Mouse (Mus musculus): ENCODE results near the gene H2-Eb2. TPM values are rescaled to one million over a fixed set of nuclear protein-coding genes. Genes with fewer than 3 reads are reported as not detected.

H2-Eb2 gene
- polyA plus RNA-seq (2012; rRNA removed): 0.16 and 0.19 TPM in 2 replicates

GRCm38 (mm10) chr17:34325436-34325835 lies at the start of gene H2-Eb2:
Gene H2-Eb2 (plus strand): TSS chr17:34325665.

GRCm38 (mm10) chr17:34287648-34288047 lies 37.8 kb upstream of the H2-Eb2 start, which contains the start of gene H2-Aa:
Gene H2-Aa (minus strand): TSS chr17:34287823.

GRCm38 (mm10) chr17:34305380-34306030 lies 20.0 kb upstream of the H2-Eb2 start, which contains the start of gene H2-Eb1:
Gene H2-Eb1 (plus strand): TSS chr17:34305867.

GRCm38 (mm10) chr17:34354539-34354938 lies 29.1 kb downstream of the H2-Eb2 start, which contains the start of gene Btnl2:
Gene Btnl2 (plus strand): TSS chr17:34354822.

GRCm38 (mm10) chr17:34376847-34377246 lies 51.4 kb downstream of the H2-Eb2 start, which contains the start of gene Btnl1:
Gene Btnl1 (plus strand): TSS chr17:34377132.

Other genes starting within 250 kb of the H2-Eb2 start
- gene H2-Oa, start 233.3 kb upstream of the H2-Eb2 start, polyA plus RNA-seq (2012; rRNA removed): 0.15 and 0.29 TPM in 2 replicates
- gene H2-DMa, start 206.1 kb upstream of the H2-Eb2 start, polyA plus RNA-seq (2012; rRNA removed): 10.2 and 10.5 TPM in 2 replicates
- gene Brd2, start 203.0 kb upstream of the H2-Eb2 start, polyA plus RNA-seq (2012; rRNA removed): 206 and 231 TPM in 2 replicates
- gene H2-DMb2, start 182.4 kb upstream of the H2-Eb2 start, polyA plus RNA-seq (2012; rRNA removed): 0.15 and 0.29 TPM in 2 replicates
- gene H2-DMb1, start 172.6 kb upstream of the H2-Eb2 start, polyA plus RNA-seq (2012; rRNA removed): 1.0 and 1.9 TPM in 2 replicates
- 2.8 and 4.5 TPM in 2 replicates for gene Tap1, start 138.1 kb upstream of the H2-Eb2 start, polyA plus RNA-seq (2012; rRNA removed)
- gene Psmb9, start 137.9 kb upstream of the H2-Eb2 start, polyA plus RNA-seq (2012; rRNA removed): 1.8 and 2.6 TPM in 2 replicates
- 5.1 and 6.8 TPM in 2 replicates for gene Psmb8, start 127.9 kb upstream of the H2-Eb2 start, polyA plus RNA-seq (2012; rRNA removed)
- gene Tap2, start 122.1 kb upstream of the H2-Eb2 start, polyA plus RNA-seq (2012; rRNA removed): 1.3 and 2.0 TPM in 2 replicates
- gene H2-Ob, start 86.8 kb upstream of the H2-Eb2 start, polyA plus RNA-seq (2012; rRNA removed): 0.07 TPM in 1 of 2 replicates, not detected in the other
- 1.9 and 2.8 TPM in 2 replicates for gene H2-Ab1, start 68.0 kb upstream of the H2-Eb2 start, polyA plus RNA-seq (2012; rRNA removed)
- 0.54 and 1.0 TPM in 2 replicates for gene H2-Aa, start 37.8 kb upstream of the H2-Eb2 start, polyA plus RNA-seq (2012; rRNA removed)
- 1.2 and 2.2 TPM in 2 replicates for gene H2-Eb1, start 19.8 kb upstream of the H2-Eb2 start, polyA plus RNA-seq (2012; rRNA removed)
- 0.03 and 0.05 TPM in 2 replicates for gene Btnl2, start 29.2 kb downstream of the H2-Eb2 start, polyA plus RNA-seq (2012; rRNA removed)
- gene Btnl1, start 51.5 kb downstream of the H2-Eb2 start, polyA plus RNA-seq (2012; rRNA removed): not detected in 2 replicates
- gene BC051142, start 73.2 kb downstream of the H2-Eb2 start, polyA plus RNA-seq (2012; rRNA removed): 10.5 and 11.5 TPM in 2 replicates
- not detected in 2 replicates for gene Btnl4, start 151.7 kb downstream of the H2-Eb2 start, polyA plus RNA-seq (2012; rRNA removed)
- not detected in 2 replicates for gene Btnl6, start 191.7 kb downstream of the H2-Eb2 start, polyA plus RNA-seq (2012; rRNA removed)
- 11.9 and 13.3 TPM in 2 replicates for gene Notch4, start 238.6 kb downstream of the H2-Eb2 start, polyA plus RNA-seq (2012; rRNA removed)